Mouse (Mus musculus) lung, postnatal 0 days (tissue): ENCODE data around the gene Slc35f6.

Source experiments
- CTCF ChIP-seq: IDR thresholded peaks from 2 replicates; pipeline ENCODE4 v1.5.1; 2016; ENCODE audit warnings: antibody characterized with exemption, mild to moderate bottlenecking
- EP300 ChIP-seq: IDR thresholded peaks from 2 replicates; pipeline ENCODE4 v1.6.1; 2016; ENCODE audit warnings: antibody characterized with exemption, mild to moderate bottlenecking, control low read depth

GRCm38 (mm10) chr5:30624908-30625307 lies 22.8 kb upstream of the Slc35f6 start:
- no peak for TF ChIP-seq EP300
- no peak for TF ChIP-seq CTCF
